Mouse (Mus musculus): Measurements from ENCODE around the gene Lrmda.

The Lrmda gene

DNA sequence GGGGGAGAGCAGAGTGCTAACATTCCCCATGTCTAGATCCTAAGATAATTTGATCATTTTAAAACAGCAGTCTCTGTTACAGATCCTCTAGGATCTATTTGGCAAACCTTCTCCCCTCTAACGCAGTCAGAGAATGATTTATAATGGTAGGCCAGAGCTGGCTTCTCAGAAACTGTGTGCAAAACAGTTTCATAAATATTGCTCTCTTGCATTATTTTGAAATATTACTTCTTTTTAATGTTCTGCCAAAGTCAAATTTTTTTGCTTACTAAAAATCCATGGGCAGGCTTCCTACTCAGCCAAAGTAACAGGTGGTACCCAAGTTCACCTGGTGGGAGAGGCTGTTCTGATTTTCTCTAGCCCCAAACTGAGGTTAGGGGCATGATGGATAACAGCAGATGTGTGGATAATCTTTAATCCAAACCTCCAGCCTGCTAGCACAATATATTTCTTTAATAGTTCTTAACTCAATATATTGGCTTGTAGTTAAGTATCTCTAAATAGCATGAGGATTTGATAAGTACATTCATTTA lies 1064.8 kb downstream of the Lrmda start:
- DNase-seq (ENCODE audit: low read depth): no peak

DNA sequence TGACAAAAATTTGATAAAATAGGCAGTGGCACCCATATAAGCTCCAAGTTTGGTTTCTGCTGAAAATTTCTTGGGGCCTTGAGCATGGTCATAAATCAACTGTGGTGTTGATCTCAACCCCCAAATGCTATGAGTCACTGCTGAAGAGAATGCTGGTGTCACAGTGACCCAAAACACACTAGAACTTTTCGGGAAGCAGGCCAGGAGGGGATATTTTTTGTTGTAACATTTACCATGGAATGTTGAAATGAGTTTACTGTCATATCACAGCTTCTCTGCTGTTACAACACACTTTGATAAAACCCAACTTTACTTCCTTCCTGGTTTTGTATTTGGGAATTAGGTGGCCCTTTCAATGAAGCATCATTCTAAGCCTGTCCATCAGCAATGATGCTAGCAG lies 1065.3 kb downstream of the Lrmda start:
- DNase-seq (ENCODE audit: low read depth): no peak

GRCm38 (mm10) chr14:23093306-23093705 lies 1073.8 kb downstream of the Lrmda start:
- no peak for DNase-seq (ENCODE audit: low read depth)

- DNase-seq (ENCODE audit: low read depth): no peak
These were observed 1075.1 kb downstream of the Lrmda start for GRCm38 (mm10) chr14:23094546-23095157.

- no peak for DNase-seq (ENCODE audit: low read depth)
These were observed 1075.9 kb downstream of the Lrmda start for GRCm38 (mm10) chr14:23095158-23096016.

GRCm38 (mm10) chr14:23096017-23096336 lies 1076.5 kb downstream of the Lrmda start:
- DNase-seq (ENCODE audit: low read depth): no peak

- no peak for DNase-seq (ENCODE audit: low read depth)
These were observed 1076.9 kb downstream of the Lrmda start for GRCm38 (mm10) chr14:23096405-23096804.
